Mouse (Mus musculus) T-cell, adult 2 months (primary cell): Measurements from ENCODE around the gene Zfyve1.

ENCODE experiments used
- DNase-seq: peaks from one replicate; pipeline ENCODE4 v3.0.0; 2022; ENCODE audit warnings: low spot score

Gene Zfyve1

GRCm38 (mm10) chr12:83523056-83523455 is 74.0 kb downstream of the Zfyve1 start:
- no peak for DNase-seq

GRCm38 (mm10) chr12:83521083-83521482 is 75.9 kb downstream of the Zfyve1 start:
- DNase-seq = no peak

DNA sequence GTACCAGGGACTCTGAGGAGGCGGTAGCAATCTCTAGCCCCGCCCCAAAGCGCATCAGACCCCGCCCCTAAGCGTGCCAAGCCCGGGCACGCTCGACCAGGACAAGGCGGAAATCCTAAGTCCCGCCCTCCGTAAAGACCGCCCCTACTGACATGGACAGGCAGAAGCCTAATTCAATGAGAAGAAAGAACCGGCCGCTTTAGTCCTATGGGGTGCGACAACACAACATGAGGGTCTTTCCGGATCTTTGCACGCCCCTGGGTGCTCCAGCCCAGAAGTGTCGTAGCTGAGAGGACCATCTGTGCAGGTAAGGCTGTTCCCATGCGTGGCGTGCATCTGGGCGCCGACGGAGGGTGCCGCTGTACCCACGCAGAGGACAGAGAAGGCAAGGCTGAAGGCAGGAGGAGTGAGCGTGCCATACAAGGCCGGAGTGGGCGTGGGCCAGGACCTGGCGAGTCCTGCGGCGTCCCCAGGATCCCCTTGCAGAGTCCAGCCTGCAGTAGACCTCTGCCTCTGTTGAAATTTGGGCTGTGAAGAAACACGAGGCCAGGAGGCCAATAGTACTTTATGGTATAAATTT is 76.6 kb downstream of the Zfyve1 start, which contains the start of gene Dcaf4:
Dcaf4 (plus strand) TSS at position 156 of the 580 bp plus-strand sequence.
- DNase-seq = peak; percentile 93

DNA sequence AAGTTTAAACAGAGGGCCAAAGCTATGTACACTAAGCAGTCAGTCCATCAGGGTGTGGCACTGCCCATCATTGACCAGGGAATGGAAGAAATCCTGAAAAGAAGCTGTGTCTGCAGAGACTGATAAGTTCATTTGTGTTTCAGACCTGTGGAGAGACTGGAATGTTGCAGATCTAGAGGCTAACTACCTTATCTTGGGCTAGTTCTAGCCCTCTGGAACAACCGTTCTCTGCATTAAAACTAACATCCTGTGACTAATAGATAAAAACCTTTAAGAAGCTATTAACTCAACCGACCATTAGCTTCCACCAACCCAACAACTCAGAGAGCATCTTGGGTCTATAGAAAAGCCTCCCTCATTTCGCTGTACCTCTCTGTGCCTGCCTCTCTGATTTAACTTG is 79.4 kb downstream of the Zfyve1 start:
- DNase-seq = no peak

DNA sequence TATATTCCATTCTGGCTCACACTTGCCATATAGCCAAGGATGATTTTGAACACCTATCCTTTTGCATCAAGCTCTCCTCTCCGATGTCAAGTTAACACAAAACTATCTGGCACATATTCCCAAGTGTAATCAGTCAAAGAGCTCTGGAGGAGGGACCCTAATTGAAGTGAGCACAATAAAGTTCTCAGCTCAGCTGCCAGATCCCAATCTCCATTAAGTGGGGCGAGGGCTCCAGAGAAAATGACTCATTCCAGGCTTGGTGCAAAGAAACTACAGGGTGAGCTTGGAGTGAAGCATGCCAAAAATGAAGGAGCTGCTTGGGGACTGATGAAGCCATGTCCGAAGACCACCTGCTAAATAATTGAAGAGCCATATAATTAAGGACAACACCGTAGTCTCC is 82.8 kb downstream of the Zfyve1 start:
- no peak for DNase-seq

- DNase-seq = no peak
Measured at GRCm38 (mm10) chr12:83513185-83513584, 83.8 kb downstream of the Zfyve1 start.

- DNase-seq = no peak
Measured at GRCm38 (mm10) chr12:83512783-83513182, 84.2 kb downstream of the Zfyve1 start.

- no peak for DNase-seq
Measured at GRCm38 (mm10) chr12:83510586-83510985, 86.4 kb downstream of the Zfyve1 start.

- DNase-seq = no peak
Measured at GRCm38 (mm10) chr12:83506543-83506942, 90.5 kb downstream of the Zfyve1 start.

DNA sequence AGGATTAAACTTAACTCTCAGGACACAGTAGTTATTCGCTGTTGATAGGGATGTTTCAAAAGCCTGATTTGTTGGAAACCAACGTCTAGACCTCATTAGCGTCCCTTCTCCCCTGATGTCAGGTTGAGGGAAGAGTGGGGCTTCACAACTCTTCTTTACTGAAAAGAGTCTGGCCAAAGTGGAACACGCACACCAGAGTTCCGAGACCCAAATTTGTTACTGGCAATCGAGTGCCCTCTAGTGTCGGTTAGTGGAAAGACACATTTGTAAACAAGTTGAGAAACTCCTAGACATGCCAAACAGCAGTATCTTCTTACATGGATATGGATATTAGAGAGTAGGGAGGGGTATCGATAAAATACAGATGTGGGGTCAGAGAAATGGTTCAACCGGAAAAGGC is 94.8 kb downstream of the Zfyve1 start:
- peak; percentile 49 for DNase-seq

- DNase-seq = no peak
Measured at GRCm38 (mm10) chr12:83499256-83499655, 97.8 kb downstream of the Zfyve1 start.

DNA sequence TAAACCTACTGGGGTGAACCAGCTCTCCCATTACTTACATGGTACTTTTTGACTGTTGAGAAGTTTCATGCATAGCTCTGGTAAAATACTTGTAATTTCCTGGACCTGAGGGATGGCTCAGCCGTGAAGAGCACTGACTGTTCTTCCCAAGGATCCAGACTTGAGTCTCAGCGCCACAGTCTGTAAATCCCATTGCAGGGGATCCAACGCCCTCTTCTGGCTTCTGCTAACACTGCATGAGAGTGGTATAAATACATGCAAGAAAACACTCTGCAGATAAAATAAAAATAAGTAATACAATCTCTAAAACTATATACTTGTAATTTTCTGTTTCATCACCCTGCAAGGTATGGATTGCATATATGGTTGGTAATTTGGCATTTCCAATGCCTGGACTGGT is 99.1 kb downstream of the Zfyve1 start:
- DNase-seq = no peak

- DNase-seq = no peak
Measured at GRCm38 (mm10) chr12:83496736-83497135, 100.3 kb downstream of the Zfyve1 start.
